Mouse (Mus musculus) ES-Bruce4 (cell line): Measurements from ENCODE around the gene Rhof. TPM values are rescaled to one million over a fixed set of nuclear protein-coding genes. Genes with fewer than 3 reads are reported as not detected.

Source experiments
- H3K27ac ChIP-seq: 2 replicates; pipeline ENCODE4 v1.5.1; 2012; ENCODE audit warnings: low read length, inconsistent platforms; ENCODE audit not compliant: insufficient read depth
- H3K27me3 ChIP-seq: 2 replicates; pipeline ENCODE4 v1.6.1; 2012; ENCODE audit warnings: mild to moderate bottlenecking, low read length, inconsistent platforms; ENCODE audit not compliant: control insufficient read depth, poor library complexity, insufficient read depth, severe bottlenecking
- H3K36me3 ChIP-seq: 2 replicates; pipeline ENCODE4 v1.6.1; 2012; ENCODE audit warnings: inconsistent platforms, mild to moderate bottlenecking, low read length, moderate library complexity; ENCODE audit not compliant: control insufficient read depth, poor library complexity, insufficient read depth, severe bottlenecking
- H3K4me1 ChIP-seq: one replicate; pipeline ENCODE4 v1.8.1; 2011; ENCODE audit warnings: low read length; ENCODE audit not compliant: control insufficient read depth, insufficient read depth
- H3K4me3 ChIP-seq: 2 replicates; pipeline ENCODE4 v1.5.1; 2011; ENCODE audit warnings: low read depth, mild to moderate bottlenecking, low read length
- H3K9ac ChIP-seq: 2 replicates; pipeline ENCODE4 v1.6.1; 2012; ENCODE audit warnings: low read depth, mild to moderate bottlenecking, inconsistent platforms; ENCODE audit not compliant: poor library complexity, severe bottlenecking
- H3K9me3 ChIP-seq: replicated peaks from 2 replicates; pipeline ENCODE4 v1.6.1; 2012; ENCODE audit warnings: mild to moderate bottlenecking, low read length, inconsistent platforms; ENCODE audit not compliant: control insufficient read depth, poor library complexity, insufficient read depth, severe bottlenecking
- CTCF ChIP-seq: IDR thresholded peaks from one replicate; pipeline ENCODE4 v1.8.1; 2011; ENCODE audit warnings: low read depth, low read length
- EP300 ChIP-seq: IDR thresholded peaks from 2 replicates; pipeline ENCODE4 v1.6.1; 2011; ENCODE audit warnings: low read depth, low read length; ENCODE audit not compliant: insufficient read depth
- POLR2A ChIP-seq: IDR thresholded peaks from one replicate; pipeline ENCODE4 v1.8.1; 2011; ENCODE audit warnings: low read length; ENCODE audit not compliant: insufficient read depth
- polyA plus RNA-seq: library from polyadenylated mRNA; stranded (reverse); fragments of >200 nt; gene quantifications from 2 replicates; pipeline ENCODE4 v1.2.4, GENCODE M21; 2011; ENCODE audit warnings: low read depth; ENCODE audit not compliant: missing spikeins, insufficient read depth, insufficient read length

The Rhof gene
- polyA plus RNA-seq, 1 experiment: 1.6 TPM

DNA sequence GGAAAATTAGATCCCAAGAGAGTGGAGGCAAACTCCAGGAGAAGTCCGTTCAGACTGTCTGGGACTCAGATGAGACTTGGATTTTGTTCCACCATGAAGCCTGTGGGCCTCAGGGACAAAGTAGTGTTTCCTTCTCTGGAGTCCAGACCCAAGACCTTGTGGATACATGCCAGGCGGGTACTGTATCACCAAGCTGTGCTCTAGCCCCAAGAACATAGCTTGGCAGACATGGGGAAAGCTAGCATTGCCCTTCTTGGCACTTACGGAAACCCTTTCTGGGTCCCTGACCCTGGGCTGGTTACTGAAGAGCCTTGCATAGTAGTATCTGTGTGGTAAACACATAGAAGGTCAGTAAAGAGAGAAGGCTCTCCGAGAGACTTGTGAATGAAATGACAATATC lies 27.0 kb upstream of the Rhof start:
- H3K9ac ChIP-seq: no peak overlapping the region
- H3K27ac ChIP-seq: no peak overlapping the region
- peaks cover 10% of the 10 kb centered on the region for H3K36me3 ChIP-seq
- TF ChIP-seq EP300 (no peak), CTCF (no peak), POLR2A (no peak)
- peaks cover 4% of the 10 kb centered on the region for H3K4me1 ChIP-seq
- no peak overlapping the region for H3K4me3 ChIP-seq
- no peaks in the 10 kb centered on the region for H3K27me3 ChIP-seq
- no peaks in the 10 kb centered on the region for H3K9me3 ChIP-seq

DNA sequence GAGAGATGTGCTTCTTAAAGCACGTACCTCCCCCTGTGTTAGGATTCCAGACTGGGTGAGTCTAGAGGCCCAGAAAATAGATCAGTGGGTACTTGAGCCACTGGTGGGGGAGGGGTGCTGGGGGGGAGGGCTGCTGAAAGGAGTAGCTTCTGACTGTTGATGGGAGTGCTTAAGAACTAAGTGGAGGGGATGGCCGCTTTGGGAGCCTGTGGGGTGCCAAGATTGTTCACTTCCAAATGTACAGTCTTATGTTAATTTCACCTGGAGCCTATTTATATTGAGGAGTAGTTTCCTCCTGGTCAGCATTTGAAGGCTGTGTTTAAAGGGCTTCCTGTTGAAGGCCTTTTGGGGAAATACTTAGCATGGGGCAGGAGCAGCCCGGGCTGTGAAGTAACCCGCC lies 25.5 kb upstream of the Rhof start:
- no peak overlapping the region for H3K9ac ChIP-seq
- no peaks in the 10 kb centered on the region for H3K27me3 ChIP-seq
- H3K4me3 ChIP-seq: no peak overlapping the region
- peak; percentile 91 for TF ChIP-seq EP300
- no peak for TF ChIP-seq CTCF
- TF ChIP-seq POLR2A: no peak
- peaks cover 4% of the 10 kb centered on the region for H3K4me1 ChIP-seq
- H3K27ac ChIP-seq: no peak overlapping the region
- peaks cover 5% of the 10 kb centered on the region for H3K36me3 ChIP-seq
- H3K9me3 ChIP-seq: no peaks in the 10 kb centered on the region

DNA sequence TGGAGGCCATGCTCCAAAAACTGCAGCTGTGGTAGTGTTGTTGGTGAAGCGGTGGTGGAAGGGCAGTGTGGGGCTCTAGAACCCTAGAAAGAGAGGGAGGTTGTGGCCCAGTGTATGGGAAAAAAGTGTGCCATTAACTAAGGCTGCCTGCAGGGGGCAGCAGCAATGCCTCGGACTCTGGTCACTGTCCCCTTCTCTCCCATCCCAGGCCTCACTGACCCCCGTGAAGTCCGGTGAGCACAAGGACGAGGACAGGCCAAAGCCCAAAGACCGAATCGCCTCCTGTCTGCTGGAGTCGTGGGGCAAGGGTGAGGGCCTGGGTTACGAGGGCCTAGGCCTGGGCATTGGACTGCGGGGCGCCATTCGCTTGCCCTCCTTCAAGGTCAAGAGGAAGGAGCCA lies 24.3 kb upstream of the Rhof start:
- H3K9ac ChIP-seq: no peak overlapping the region
- H3K9me3 ChIP-seq: no peaks in the 10 kb centered on the region
- TF ChIP-seq POLR2A (no peak), CTCF (peak; percentile 92), EP300 (0 out of 2 replicates have a peak, but pooled peaks have one; percentile 6)
- peaks cover 4% of the 10 kb centered on the region for H3K4me1 ChIP-seq
- no peaks in the 10 kb centered on the region for H3K27me3 ChIP-seq
- peaks cover 9% of the 10 kb centered on the region for H3K36me3 ChIP-seq
- no peak overlapping the region for H3K4me3 ChIP-seq
- no peak overlapping the region for H3K27ac ChIP-seq

DNA sequence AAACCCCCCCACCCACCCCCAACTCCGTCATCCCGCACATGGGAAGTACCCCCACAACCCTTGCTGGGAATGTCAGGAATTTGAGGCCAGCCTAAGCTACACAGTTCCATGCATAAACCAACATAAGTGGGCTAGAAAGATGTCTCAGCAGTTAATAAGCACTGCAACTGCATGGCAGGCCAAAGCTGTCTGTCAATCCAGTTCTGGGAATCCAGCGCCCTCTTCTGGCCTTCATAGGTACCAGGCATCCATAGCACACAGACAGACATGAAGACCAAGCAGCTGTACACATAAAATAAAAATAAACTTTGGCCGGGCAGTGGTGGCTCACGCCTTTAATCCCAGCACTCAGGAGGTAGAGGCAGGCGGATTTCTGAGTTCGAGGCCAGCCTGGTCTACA lies 22.9 kb upstream of the Rhof start:
- TF ChIP-seq CTCF: peak; percentile 76
- TF ChIP-seq EP300: no peak
- no peak for TF ChIP-seq POLR2A
- Histone ChIP-seq H3K27ac (no peak overlapping the region), H3K9ac (no peak overlapping the region), H3K36me3 (peaks cover 9% of the 10 kb centered on the region), H3K4me1 (peaks cover 4% of the 10 kb centered on the region), H3K27me3 (no peaks in the 10 kb centered on the region), H3K9me3 (no peaks in the 10 kb centered on the region), H3K4me3 (no peak overlapping the region)

- H3K36me3 ChIP-seq: peaks cover 4% of the 10 kb centered on the region; the same call in 1 of the 2 replicates
- no peaks in the 10 kb centered on the region for H3K9me3 ChIP-seq
- H3K4me1 ChIP-seq: peaks cover 5% of the 10 kb centered on the region
- no peak overlapping the region for H3K4me3 ChIP-seq
- no peak overlapping the region for H3K27ac ChIP-seq
- TF ChIP-seq EP300 (no peak), POLR2A (no peak), CTCF (no peak)
- H3K27me3 ChIP-seq: no peaks in the 10 kb centered on the region
- H3K9ac ChIP-seq: no peak overlapping the region
Observed at GRCm38 (mm10) chr5:123152901-123153300, 20.4 kb upstream of the Rhof start.

DNA sequence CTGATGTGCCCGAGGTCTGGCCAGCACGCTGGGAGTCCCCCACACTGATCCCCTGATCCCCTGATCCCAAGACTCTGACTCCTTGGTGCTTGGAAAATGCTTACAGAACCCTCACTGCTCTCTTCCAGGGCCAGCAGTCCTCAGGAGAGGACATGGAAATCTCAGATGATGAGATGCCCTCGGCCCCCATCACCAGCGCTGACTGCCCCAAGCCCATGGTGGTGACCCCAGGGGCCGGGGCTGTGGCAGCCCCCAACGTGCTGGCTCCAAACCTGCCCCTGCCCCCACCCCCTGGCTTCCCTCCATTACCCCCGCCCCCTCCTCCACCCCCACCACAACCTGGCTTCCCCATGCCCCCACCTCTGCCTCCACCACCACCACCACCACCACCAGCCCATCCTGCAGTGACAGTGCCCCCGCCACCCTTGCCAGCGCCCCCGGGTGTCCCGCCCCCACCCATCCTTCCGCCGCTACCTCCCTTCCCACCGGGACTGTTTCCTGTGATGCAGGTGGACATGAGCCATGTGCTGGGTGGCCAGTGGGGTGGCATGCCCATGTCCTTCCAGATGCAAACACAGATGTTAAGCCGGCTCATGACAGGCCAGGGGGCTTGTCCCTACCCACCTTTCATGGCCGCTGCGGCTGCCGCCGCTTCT lies 19.3 kb upstream of the Rhof start:
- peak overlapping the region; percentile 24; the same call in 1 of the 2 replicates for H3K27ac ChIP-seq
- no peak overlapping the region for H3K9ac ChIP-seq
- H3K4me1 ChIP-seq: peaks cover 5% of the 10 kb centered on the region
- no peaks in the 10 kb centered on the region for H3K27me3 ChIP-seq
- no peak for TF ChIP-seq CTCF
- no peak for TF ChIP-seq EP300
- no peaks in the 10 kb centered on the region for H3K9me3 ChIP-seq
- H3K4me3 ChIP-seq: peak overlapping the region; percentile 69; the same call in 1 of the 2 replicates
- peaks cover 4% of the 10 kb centered on the region; the same call in 1 of the 2 replicates for H3K36me3 ChIP-seq
